Mouse (Mus musculus): ENCODE measurements around the gene Jtb. TPM values are rescaled to one million over a fixed set of nuclear protein-coding genes. Genes with fewer than 3 reads are reported as not detected.
"Not testable (repeated sequence)": the region's sequence is repeated elsewhere in the genome, so short reads cannot be mapped to it uniquely, and the experiment has no call there.

Gene Jtb
- polyA plus RNA-seq, 1 experiment from 2014 or later: 114 TPM

GRCm38 (mm10) chr3:90253174-90253573, 21.8 kb downstream of the Jtb start:
- H3K9me3 ChIP-seq (ENCODE audit: control insufficient read depth, low read length); H3K27ac ChIP-seq (replicated peaks; ENCODE audit: low read depth, low read length); H3K4me3 ChIP-seq (ENCODE audit: low read depth, low read length); H3K9ac ChIP-seq (ENCODE audit: low read depth, low read length); H3K27me3 ChIP-seq (replicated peaks; ENCODE audit: control insufficient read depth, insufficient read depth, low read length); DNase-seq (ENCODE audit: low spot score); ATAC-seq (ENCODE audit: low read depth): not testable (repeated sequence)
- H3K36me3 ChIP-seq (ENCODE audit: control insufficient read depth, insufficient read depth, low read length): peaks cover 37% of the 10 kb centered on the region
- peak overlapping the region; percentile 91; the same call in 1 of the 2 replicates for H3K4me2 ChIP-seq (ENCODE audit: low read depth, low read length)
- 75% methylated on average over 1 of the region's 1 CpGs for WGBS
- H3K4me1 ChIP-seq (ENCODE audit: control insufficient read depth, insufficient read depth, low read length): peaks cover 15% of the 10 kb centered on the region; the same call in 1 of the 2 replicates

- Histone ChIP-seq H3K27me3 (replicated peaks; ENCODE audit: control insufficient read depth, insufficient read depth, low read length) (no peaks in the 10 kb centered on the region), H3K4me3 (ENCODE audit: low read depth, low read length) (peak within 1 kb of the TSS; percentile 83), H3K27ac (replicated peaks; ENCODE audit: low read depth, low read length) (peak within 1 kb of the TSS; percentile 71), H3K9me3 (ENCODE audit: control insufficient read depth, low read length) (no peaks in the 10 kb centered on the region), H3K36me3 (ENCODE audit: control insufficient read depth, insufficient read depth, low read length) (peaks cover 41% of the 10 kb centered on the region), H3K4me1 (ENCODE audit: control insufficient read depth, insufficient read depth, low read length) (peaks cover 13% of the 10 kb centered on the region; the same call in 1 of the 2 replicates), H3K4me2 (ENCODE audit: low read depth, low read length) (peak within 1 kb of the TSS; percentile 91), H3K9ac (ENCODE audit: low read depth, low read length) (peak within 1 kb of the TSS; percentile 92)
- ATAC-seq (ENCODE audit: low read depth): peak; percentile 99
- peak; percentile 99 for DNase-seq (ENCODE audit: low spot score)
- WGBS: under 1% methylated on average over 36 of the region's 40 CpGs
These were observed 22.4 kb downstream of the Jtb start, which contains the start of gene Crtc2 for GRCm38 (mm10) chr3:90253653-90254418. TSS of gene Crtc2 (plus strand) at chr3:90254163.

- no peak for DNase-seq (ENCODE audit: low spot score)
- no peaks in the 10 kb centered on the region for H3K9me3 ChIP-seq (ENCODE audit: control insufficient read depth, low read length)
- peaks cover 12% of the 10 kb centered on the region; the same call in 1 of the 2 replicates for H3K4me1 ChIP-seq (ENCODE audit: control insufficient read depth, insufficient read depth, low read length)
- peaks cover 49% of the 10 kb centered on the region for H3K36me3 ChIP-seq (ENCODE audit: control insufficient read depth, insufficient read depth, low read length)
- peak overlapping the region; percentile 83 for H3K4me3 ChIP-seq (ENCODE audit: low read depth, low read length)
- H3K4me2 ChIP-seq (ENCODE audit: low read depth, low read length): peak overlapping the region; percentile 91
- WGBS: 1% methylated on average over 31 of the region's 41 CpGs
- no peaks in the 10 kb centered on the region for H3K27me3 ChIP-seq (replicated peaks; ENCODE audit: control insufficient read depth, insufficient read depth, low read length)
- H3K27ac ChIP-seq (replicated peaks; ENCODE audit: low read depth, low read length): peak overlapping the region; percentile 71
- H3K9ac ChIP-seq (ENCODE audit: low read depth, low read length): peak overlapping the region; percentile 92
- peak; percentile 61 for ATAC-seq (ENCODE audit: low read depth)
These were observed 23.2 kb downstream of the Jtb start for GRCm38 (mm10) chr3:90254419-90255193.

- H3K4me3 ChIP-seq (ENCODE audit: low read depth, low read length): peak overlapping the region; percentile 83
- WGBS: 11% methylated on average over 2 of the region's 2 CpGs
- no peaks in the 10 kb centered on the region for H3K27me3 ChIP-seq (replicated peaks; ENCODE audit: control insufficient read depth, insufficient read depth, low read length)
- DNase-seq (ENCODE audit: low spot score) (no peak), ATAC-seq (ENCODE audit: low read depth) (no peak)
- H3K36me3 ChIP-seq (ENCODE audit: control insufficient read depth, insufficient read depth, low read length): peaks cover 50% of the 10 kb centered on the region
- H3K4me1 ChIP-seq (ENCODE audit: control insufficient read depth, insufficient read depth, low read length): peaks cover 12% of the 10 kb centered on the region; the same call in 1 of the 2 replicates
- no peak overlapping the region for H3K27ac ChIP-seq (replicated peaks; ENCODE audit: low read depth, low read length)
- peak overlapping the region; percentile 91 for H3K4me2 ChIP-seq (ENCODE audit: low read depth, low read length)
- no peaks in the 10 kb centered on the region for H3K9me3 ChIP-seq (ENCODE audit: control insufficient read depth, low read length)
- peak overlapping the region; percentile 92 for H3K9ac ChIP-seq (ENCODE audit: low read depth, low read length)
These were observed 23.8 kb downstream of the Jtb start for GRCm38 (mm10) chr3:90255194-90255565.

- Histone ChIP-seq H3K9ac (ENCODE audit: low read depth, low read length) (no peak overlapping the region), H3K4me3 (ENCODE audit: low read depth, low read length) (no peak overlapping the region), H3K4me1 (ENCODE audit: control insufficient read depth, insufficient read depth, low read length) (peaks cover 12% of the 10 kb centered on the region; the same call in 1 of the 2 replicates), H3K9me3 (ENCODE audit: control insufficient read depth, low read length) (no peaks in the 10 kb centered on the region), H3K27me3 (replicated peaks; ENCODE audit: control insufficient read depth, insufficient read depth, low read length) (no peaks in the 10 kb centered on the region), H3K4me2 (ENCODE audit: low read depth, low read length) (no peak overlapping the region), H3K36me3 (ENCODE audit: control insufficient read depth, insufficient read depth, low read length) (peaks cover 50% of the 10 kb centered on the region), H3K27ac (replicated peaks; ENCODE audit: low read depth, low read length) (no peak overlapping the region)
- 91% methylated on average over 14 of the region's 14 CpGs for WGBS
- DNase-seq (ENCODE audit: low spot score) (no peak), ATAC-seq (ENCODE audit: low read depth) (no peak)
These were observed 24.5 kb downstream of the Jtb start for GRCm38 (mm10) chr3:90255784-90256353.

GRCm38 (mm10) chr3:90256731-90257530, 25.5 kb downstream of the Jtb start:
- ATAC-seq (ENCODE audit: low read depth): no peak
- H3K4me1 ChIP-seq (ENCODE audit: control insufficient read depth, insufficient read depth, low read length): peaks cover 12% of the 10 kb centered on the region; the same call in 1 of the 2 replicates
- H3K4me2 ChIP-seq (ENCODE audit: low read depth, low read length): no peak overlapping the region
- 92% methylated on average over 19 of the region's 19 CpGs for WGBS
- no peak overlapping the region for H3K9ac ChIP-seq (ENCODE audit: low read depth, low read length)
- no peak for DNase-seq (ENCODE audit: low spot score)
- no peak overlapping the region for H3K27ac ChIP-seq (replicated peaks; ENCODE audit: low read depth, low read length)
- H3K4me3 ChIP-seq (ENCODE audit: low read depth, low read length): no peak overlapping the region
- H3K9me3 ChIP-seq (ENCODE audit: control insufficient read depth, low read length): no peaks in the 10 kb centered on the region
- peaks cover 51% of the 10 kb centered on the region for H3K36me3 ChIP-seq (ENCODE audit: control insufficient read depth, insufficient read depth, low read length)
- no peaks in the 10 kb centered on the region for H3K27me3 ChIP-seq (replicated peaks; ENCODE audit: control insufficient read depth, insufficient read depth, low read length)

- Histone ChIP-seq H3K4me3 (ENCODE audit: low read depth, low read length) (no peak overlapping the region), H3K4me2 (ENCODE audit: low read depth, low read length) (no peak overlapping the region), H3K27me3 (replicated peaks; ENCODE audit: control insufficient read depth, insufficient read depth, low read length) (no peaks in the 10 kb centered on the region), H3K9me3 (ENCODE audit: control insufficient read depth, low read length) (no peaks in the 10 kb centered on the region), H3K9ac (ENCODE audit: low read depth, low read length) (no peak overlapping the region), H3K27ac (replicated peaks; ENCODE audit: low read depth, low read length) (no peak overlapping the region), H3K4me1 (ENCODE audit: control insufficient read depth, insufficient read depth, low read length) (peaks cover 12% of the 10 kb centered on the region; the same call in 1 of the 2 replicates), H3K36me3 (ENCODE audit: control insufficient read depth, insufficient read depth, low read length) (peaks cover 67% of the 10 kb centered on the region)
- DNase-seq (ENCODE audit: low spot score) (no peak), ATAC-seq (ENCODE audit: low read depth) (no peak)
- 94% methylated on average over 4 of the region's 4 CpGs for WGBS
These were observed 27.1 kb downstream of the Jtb start for GRCm38 (mm10) chr3:90258521-90258920.

Data from embryonic facial prominence, embryonic 14.5 days (tissue).